Mouse (Mus musculus) thymus, adult 2 months (tissue): ENCODE measurements around the gene Tulp1.

Experiments
- CTCF ChIP-seq: fragments of 200-500 bp; IDR thresholded peaks from 2 replicates; pipeline ENCODE4 v1.5.1; 2012; ENCODE audit warnings: mild to moderate bottlenecking, control low read depth, low read length, moderate library complexity, borderline replicate concordance; ENCODE audit not compliant: control insufficient read depth, poor library complexity, insufficient read depth; ENCODE audit errors: extremely low read depth
- POLR2A ChIP-seq: fragments of 200-500 bp; IDR thresholded peaks from 2 replicates; pipeline ENCODE4 v1.6.1; 2012; ENCODE audit warnings: mild to moderate bottlenecking, low read length, control low read depth, moderate library complexity; ENCODE audit not compliant: control insufficient read depth, poor library complexity, insufficient read depth; ENCODE audit errors: extremely low read depth

GRCm38 (mm10) chr17:28350466-28351352 is 14.3 kb downstream of the Tulp1 start, which contains the start of gene Tead3:
- TF ChIP-seq CTCF (no peak), POLR2A (no peak)
